Mouse (Mus musculus): ENCODE measurements around the gene Unc45a. TPM values are rescaled to one million over a fixed set of nuclear protein-coding genes. Genes with fewer than 3 reads are reported as not detected.

Unc45a gene
- polyA plus RNA-seq, 1 experiment from 2014 or later, result 44.5 TPM

- Histone ChIP-seq H3K4me2 (ENCODE audit: low read depth, low read length) (no peak overlapping the region), H3K9me3 (replicated peaks; ENCODE audit: control insufficient read depth, low read length) (no peaks in the 10 kb centered on the region), H3K4me1 (ENCODE audit: control insufficient read depth, insufficient read depth, low read length) (no peaks in the 10 kb centered on the region), H3K27me3 (ENCODE audit: control insufficient read depth, insufficient read depth, low read length) (no peaks in the 10 kb centered on the region), H3K4me3 (replicated peaks; ENCODE audit: low read length) (no peak overlapping the region), H3K9ac (ENCODE audit: low read length) (no peak overlapping the region), H3K36me3 (ENCODE audit: control insufficient read depth, insufficient read depth, low read length) (0 out of 2 replicates have a peak, but pooled peaks cover 9% of the 10 kb centered on the region), H3K27ac (ENCODE audit: low read length) (no peak overlapping the region)
- WGBS, result 80% methylated on average over 3 of the region's 3 CpGs
- no peak for ATAC-seq (ENCODE audit: insufficient read depth, low FRiP score)
Observed at GRCm38 (mm10) chr7:80283226-80283918, 57.4 kb downstream of the Unc45a start.

- peaks cover 11% of the 10 kb centered on the region; the same call in 1 of the 2 replicates for H3K36me3 ChIP-seq (ENCODE audit: control insufficient read depth, insufficient read depth, low read length)
Observed at GRCm38 (mm10) chr7:80281646-80282045, 59.2 kb downstream of the Unc45a start.

GRCm38 (mm10) chr7:80280998-80281397 lies 59.8 kb downstream of the Unc45a start:
- 85% methylated on average over 2 of the region's 2 CpGs for WGBS

More at GRCm38 (mm10) chr7:80281646-80282045, 59.2 kb downstream of the Unc45a start:
- Histone ChIP-seq H3K4me3 (replicated peaks; ENCODE audit: low read length) (no peak overlapping the region), H3K4me1 (ENCODE audit: control insufficient read depth, insufficient read depth, low read length) (no peaks in the 10 kb centered on the region), H3K9ac (ENCODE audit: low read length) (no peak overlapping the region), H3K4me2 (ENCODE audit: low read depth, low read length) (no peak overlapping the region), H3K27me3 (ENCODE audit: control insufficient read depth, insufficient read depth, low read length) (no peaks in the 10 kb centered on the region), H3K9me3 (replicated peaks; ENCODE audit: control insufficient read depth, low read length) (no peaks in the 10 kb centered on the region), H3K27ac (ENCODE audit: low read length) (no peak overlapping the region)
- no peak for ATAC-seq (ENCODE audit: insufficient read depth, low FRiP score)
- 89% methylated on average over 3 of the region's 3 CpGs for WGBS

GRCm38 (mm10) chr7:80280032-80280431 lies 60.8 kb downstream of the Unc45a start:
- no peak overlapping the region for H3K4me2 ChIP-seq (ENCODE audit: low read depth, low read length)
- H3K4me3 ChIP-seq (replicated peaks; ENCODE audit: low read length), result no peak overlapping the region
- H3K36me3 ChIP-seq (ENCODE audit: control insufficient read depth, insufficient read depth, low read length), result peaks cover 20% of the 10 kb centered on the region
- H3K27ac ChIP-seq (ENCODE audit: low read length), result no peak overlapping the region
- ATAC-seq (ENCODE audit: insufficient read depth, low FRiP score), result no peak
- 83% methylated on average over 10 of the region's 10 CpGs for WGBS
- H3K4me1 ChIP-seq (ENCODE audit: control insufficient read depth, insufficient read depth, low read length), result no peaks in the 10 kb centered on the region
- H3K27me3 ChIP-seq (ENCODE audit: control insufficient read depth, insufficient read depth, low read length), result no peaks in the 10 kb centered on the region
- no peaks in the 10 kb centered on the region; the same call in 1 of the 2 replicates for H3K9me3 ChIP-seq (replicated peaks; ENCODE audit: control insufficient read depth, low read length)
- H3K9ac ChIP-seq (ENCODE audit: low read length), result no peak overlapping the region

More at GRCm38 (mm10) chr7:80280998-80281397, 59.8 kb downstream of the Unc45a start:
- H3K27me3 ChIP-seq (ENCODE audit: control insufficient read depth, insufficient read depth, low read length), result no peaks in the 10 kb centered on the region
- no peak for ATAC-seq (ENCODE audit: insufficient read depth, low FRiP score)
- H3K4me1 ChIP-seq (ENCODE audit: control insufficient read depth, insufficient read depth, low read length), result no peaks in the 10 kb centered on the region
- peaks cover 17% of the 10 kb centered on the region; the same call in 1 of the 2 replicates for H3K36me3 ChIP-seq (ENCODE audit: control insufficient read depth, insufficient read depth, low read length)
- H3K4me2 ChIP-seq (ENCODE audit: low read depth, low read length), result no peak overlapping the region
- H3K27ac ChIP-seq (ENCODE audit: low read length), result no peak overlapping the region
- H3K9me3 ChIP-seq (replicated peaks; ENCODE audit: control insufficient read depth, low read length), result no peaks in the 10 kb centered on the region
- H3K4me3 ChIP-seq (replicated peaks; ENCODE audit: low read length), result no peak overlapping the region
- H3K9ac ChIP-seq (ENCODE audit: low read length), result no peak overlapping the region

GRCm38 (mm10) chr7:80276374-80276773 lies 64.4 kb downstream of the Unc45a start:
- WGBS, result 97% methylated on average over 4 of the region's 4 CpGs
- no peak for ATAC-seq (ENCODE audit: insufficient read depth, low FRiP score)
- H3K4me2 ChIP-seq (ENCODE audit: low read depth, low read length), result no peak overlapping the region
- H3K27me3 ChIP-seq (ENCODE audit: control insufficient read depth, insufficient read depth, low read length), result no peaks in the 10 kb centered on the region
- H3K27ac ChIP-seq (ENCODE audit: low read length), result no peak overlapping the region
- peaks cover 8% of the 10 kb centered on the region for H3K9me3 ChIP-seq (replicated peaks; ENCODE audit: control insufficient read depth, low read length)
- H3K4me3 ChIP-seq (replicated peaks; ENCODE audit: low read length), result no peak overlapping the region
- H3K9ac ChIP-seq (ENCODE audit: low read length), result no peak overlapping the region
- H3K36me3 ChIP-seq (ENCODE audit: control insufficient read depth, insufficient read depth, low read length), result peaks cover 32% of the 10 kb centered on the region
- no peaks in the 10 kb centered on the region for H3K4me1 ChIP-seq (ENCODE audit: control insufficient read depth, insufficient read depth, low read length)

Other genes starting within 250 kb of the Unc45a start
- gene Idh2, start 225.6 kb downstream of the Unc45a start, polyA plus RNA-seq (2015; fragmentation: Nextera tagmentation; extraction: Ambion mirVana), result 606 and 633 TPM in 2 replicates
- gene Sema4b, start 154.2 kb downstream of the Unc45a start, polyA plus RNA-seq (2015; fragmentation: Nextera tagmentation; extraction: Ambion mirVana), result 19.7 and 23.7 TPM in 2 replicates
- 141 and 167 TPM in 2 replicates for gene Cib1, start 108.2 kb downstream of the Unc45a start, polyA plus RNA-seq (2015; fragmentation: Nextera tagmentation; extraction: Ambion mirVana)
- gene Gdpgp1, start 108.1 kb downstream of the Unc45a start, polyA plus RNA-seq (2015; fragmentation: Nextera tagmentation; extraction: Ambion mirVana), result 4.0 and 4.7 TPM in 2 replicates
- gene Ttll13, start 94.6 kb downstream of the Unc45a start, polyA plus RNA-seq (2015; fragmentation: Nextera tagmentation; extraction: Ambion mirVana), result 0.56 and 1.1 TPM in 2 replicates
- gene Ngrn, start 79.8 kb downstream of the Unc45a start, polyA plus RNA-seq (2015; fragmentation: Nextera tagmentation; extraction: Ambion mirVana), result 52.2 and 53.3 TPM in 2 replicates
- gene Vps33b, start 71.4 kb downstream of the Unc45a start, polyA plus RNA-seq (2015; fragmentation: Nextera tagmentation; extraction: Ambion mirVana), result 12.5 and 13.2 TPM in 2 replicates
- gene Prc1, start 46.6 kb downstream of the Unc45a start, polyA plus RNA-seq (2015; fragmentation: Nextera tagmentation; extraction: Ambion mirVana), result 125 and 145 TPM in 2 replicates
- 9.4 and 11.7 TPM in 2 replicates for gene Rccd1, start 16.6 kb downstream of the Unc45a start, polyA plus RNA-seq (2015; fragmentation: Nextera tagmentation; extraction: Ambion mirVana)
- 13.4 and 17.7 TPM in 2 replicates for gene Hddc3, start 2.1 kb upstream of the Unc45a start, polyA plus RNA-seq (2015; fragmentation: Nextera tagmentation; extraction: Ambion mirVana)
- gene Man2a2, start 30.4 kb upstream of the Unc45a start, polyA plus RNA-seq (2015; fragmentation: Nextera tagmentation; extraction: Ambion mirVana), result 13.8 and 14.7 TPM in 2 replicates
- gene Fes, start 46.9 kb upstream of the Unc45a start, polyA plus RNA-seq (2015; fragmentation: Nextera tagmentation; extraction: Ambion mirVana), result 12.3 and 13.8 TPM in 2 replicates
- gene Furin, start 64.4 kb upstream of the Unc45a start, polyA plus RNA-seq (2015; fragmentation: Nextera tagmentation; extraction: Ambion mirVana), result 8.7 and 9.5 TPM in 2 replicates
- 13.2 and 13.8 TPM in 2 replicates for gene Blm, start 194.1 kb upstream of the Unc45a start, polyA plus RNA-seq (2015; fragmentation: Nextera tagmentation; extraction: Ambion mirVana)

All from stomach, embryonic 16.5 days (tissue).